Mouse (Mus musculus): Measurements from ENCODE around the gene Slc12a4.

DNA sequence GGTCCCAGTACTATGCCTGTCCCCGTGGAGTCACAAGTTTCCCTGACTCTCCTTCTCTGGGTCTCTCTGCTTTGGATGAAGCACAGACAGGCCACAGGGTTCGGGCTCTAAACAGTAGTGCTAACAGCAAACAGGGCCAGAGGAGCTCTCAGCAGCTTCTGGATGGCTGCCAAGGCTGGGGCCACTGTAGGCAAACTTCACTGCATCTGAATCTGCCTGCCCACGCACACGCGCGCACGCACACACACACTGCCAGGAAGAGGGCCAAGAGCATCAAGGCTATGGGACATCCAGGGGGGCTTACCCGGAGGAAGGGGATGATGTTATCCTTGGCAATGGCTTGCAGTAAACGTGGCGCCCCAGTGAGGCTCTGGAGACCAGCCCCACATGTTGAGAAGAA, 16.5 kb downstream of the Slc12a4 start:
- no peak for TF ChIP-seq CTCF (IDR thresholded peaks at IDR 0.05; ENCODE audit: extremely low read depth, insufficient read depth, low read length)
- no peak for TF ChIP-seq POLR2A (IDR thresholded peaks at IDR 0.05; ENCODE audit: extremely low read depth, insufficient read depth, low read length)

Measured in cortical plate, adult 2 months (tissue).